Mouse (Mus musculus): ENCODE measurements around the gene Gm47996.

- TF ChIP-seq GATA1 (IDR thresholded peaks at IDR 0.05; ENCODE audit: borderline replicate concordance, low read length) (no peak), FLI1 (IDR thresholded peaks at IDR 0.05; ENCODE audit: low read length) (no peak)
These were observed 21.5 kb upstream of the Gm47996 start for GRCm38 (mm10) chr1:151188469-151188868.

Data from megakaryocyte, embryonic 14.5 days (primary cell).